Mouse (Mus musculus) kidney, embryonic 15.5 days (tissue): ENCODE measurements at regions not wholly inside any gene's neighbourhood (a gene's known extent, or its start where the extent isn't known, plus 50 kb on each side); places are given as distances from the start of the nearest gene placed in this dataset.

Source experiments
- ATAC-seq: fragments of 200-750 bp; cut with Nextera tagmentation; replicated peaks from 2 replicates; pipeline ENCODE4 v1.8.0; 2017; ENCODE audit warnings: moderate TSS enrichment; ENCODE audit not compliant: low FRiP score
- H3K27ac ChIP-seq: fragments of 300-500 bp; sonication (generic); 2 replicates; pipeline ENCODE4 v1.5.1; 2015; ENCODE audit warnings: mild to moderate bottlenecking, inconsistent platforms
- H3K27me3 ChIP-seq: fragments of 300-500 bp; sonication (generic); 2 replicates; pipeline ENCODE4 v1.6.1; 2015; ENCODE audit warnings: inconsistent platforms
- H3K36me3 ChIP-seq: fragments of 300-500 bp; sonication (generic); 2 replicates; pipeline ENCODE4 v1.6.1; 2015; ENCODE audit warnings: inconsistent platforms
- H3K4me1 ChIP-seq: fragments of 300-500 bp; sonication (generic); 2 replicates; pipeline ENCODE4 v1.6.1; 2015; ENCODE audit warnings: inconsistent platforms
- H3K4me2 ChIP-seq: fragments of 300-500 bp; sonication (generic); 2 replicates; pipeline ENCODE4 v1.6.1; 2015; ENCODE audit warnings: moderate library complexity, mild to moderate bottlenecking, inconsistent platforms
- H3K4me3 ChIP-seq: fragments of 300-500 bp; sonication (generic); replicated peaks from 2 replicates; pipeline ENCODE4 v1.5.1; 2015; ENCODE audit warnings: mild to moderate bottlenecking, inconsistent platforms
- H3K9ac ChIP-seq: fragments of 300-500 bp; sonication (generic); 2 replicates; pipeline ENCODE4 v1.6.1; 2015; ENCODE audit warnings: mild to moderate bottlenecking, inconsistent platforms
- H3K9me3 ChIP-seq: fragments of 300-500 bp; sonication (generic); replicated peaks from 2 replicates; pipeline ENCODE4 v1.6.1; 2016; ENCODE audit warnings: inconsistent platforms
- WGBS: fragments of 180-500 bp; shearing (Covaris S2); methylation state at CpG from one replicate; pipeline ENCODE4 v1.1.7; 2015; ENCODE audit warnings: mixed read lengths; 5-methylcytosine and 5-hydroxymethylcytosine counted together

- Histone ChIP-seq H3K9ac (no peak overlapping the region), H3K27ac (no peak overlapping the region), H3K4me1 (no peaks in the 10 kb centered on the region), H3K27me3 (no peaks in the 10 kb centered on the region), H3K4me3 (no peak overlapping the region), H3K9me3 (no peaks in the 10 kb centered on the region; the same call in 1 of the 2 replicates), H3K36me3 (no peaks in the 10 kb centered on the region), H3K4me2 (no peak overlapping the region)
- ATAC-seq: no peak
- 81% methylated on average over 7 of the region's 7 CpGs for WGBS
These were observed 54.8 kb downstream of the Gm19935 start for GRCm38 (mm10) chr8:90762390-90762789.

- H3K9me3 ChIP-seq: no peaks in the 10 kb centered on the region; the same call in 1 of the 2 replicates
- no peak overlapping the region for H3K4me2 ChIP-seq
- WGBS: 89% methylated on average over 5 of the region's 5 CpGs
- no peak overlapping the region for H3K9ac ChIP-seq
- no peaks in the 10 kb centered on the region for H3K4me1 ChIP-seq
- H3K36me3 ChIP-seq: no peaks in the 10 kb centered on the region
- no peaks in the 10 kb centered on the region for H3K27me3 ChIP-seq
- H3K4me3 ChIP-seq: no peak overlapping the region
- no peak for ATAC-seq
- no peak overlapping the region for H3K27ac ChIP-seq
These were observed 55.2 kb downstream of the Gm19935 start for GRCm38 (mm10) chr8:90761947-90762346.

- H3K4me3 ChIP-seq: no peak overlapping the region
- no peak overlapping the region for H3K4me2 ChIP-seq
- H3K36me3 ChIP-seq: no peaks in the 10 kb centered on the region
- H3K4me1 ChIP-seq: no peaks in the 10 kb centered on the region
- H3K27ac ChIP-seq: no peak overlapping the region
- WGBS: 88% methylated on average over 4 of the region's 4 CpGs
- no peak overlapping the region for H3K9ac ChIP-seq
- H3K27me3 ChIP-seq: no peaks in the 10 kb centered on the region
- ATAC-seq: no peak
- H3K9me3 ChIP-seq: no peaks in the 10 kb centered on the region; the same call in 1 of the 2 replicates
These were observed 55.7 kb downstream of the Gm19935 start for GRCm38 (mm10) chr8:90761446-90761845.

- Histone ChIP-seq H3K4me1 (no peaks in the 10 kb centered on the region), H3K27me3 (no peaks in the 10 kb centered on the region), H3K27ac (no peak overlapping the region), H3K4me3 (no peak overlapping the region), H3K4me2 (no peak overlapping the region), H3K36me3 (no peaks in the 10 kb centered on the region), H3K9ac (no peak overlapping the region), H3K9me3 (no peaks in the 10 kb centered on the region; the same call in 1 of the 2 replicates)
- 72% methylated on average over 9 of the region's 9 CpGs for WGBS
- ATAC-seq: no peak
These were observed 57.7 kb downstream of the Gm19935 start for GRCm38 (mm10) chr8:90759531-90759930.

GRCm38 (mm10) chr8:90755020-90755419 is 62.2 kb downstream of the Gm19935 start:
- 46% methylated on average over 4 of the region's 4 CpGs for WGBS
- Histone ChIP-seq H3K36me3 (no peaks in the 10 kb centered on the region), H3K4me1 (no peaks in the 10 kb centered on the region), H3K4me3 (no peak overlapping the region), H3K9ac (no peak overlapping the region), H3K27me3 (no peaks in the 10 kb centered on the region), H3K9me3 (no peaks in the 10 kb centered on the region), H3K27ac (no peak overlapping the region), H3K4me2 (no peak overlapping the region)
- ATAC-seq: no peak; the same call in 1 of the 2 replicates

GRCm38 (mm10) chr8:90743546-90743945 is 73.6 kb downstream of the Gm19935 start:
- H3K4me1 ChIP-seq: peaks cover 5% of the 10 kb centered on the region; the same call in 1 of the 2 replicates
- no peak overlapping the region for H3K4me3 ChIP-seq
- H3K27me3 ChIP-seq: no peaks in the 10 kb centered on the region
- no peaks in the 10 kb centered on the region for H3K36me3 ChIP-seq
- ATAC-seq: no peak
- no peak overlapping the region for H3K4me2 ChIP-seq
- H3K9ac ChIP-seq: no peak overlapping the region
- H3K9me3 ChIP-seq: no peaks in the 10 kb centered on the region
- H3K27ac ChIP-seq: no peak overlapping the region
- 90% methylated on average over 2 of the region's 2 CpGs for WGBS

GRCm38 (mm10) chr8:90740963-90741733 is 76.0 kb downstream of the Gm19935 start:
- WGBS: 43% methylated on average over 9 of the region's 9 CpGs
- peak; percentile 74 for ATAC-seq
- no peaks in the 10 kb centered on the region for H3K36me3 ChIP-seq

GRCm38 (mm10) chr8:90740302-90740962 is 76.8 kb downstream of the Gm19935 start:
- Histone ChIP-seq H3K9me3 (no peaks in the 10 kb centered on the region), H3K4me1 (peaks cover 5% of the 10 kb centered on the region; the same call in 1 of the 2 replicates), H3K4me2 (no peak overlapping the region), H3K9ac (no peak overlapping the region), H3K27me3 (no peaks in the 10 kb centered on the region), H3K36me3 (no peaks in the 10 kb centered on the region), H3K4me3 (no peak overlapping the region), H3K27ac (no peak overlapping the region)
- no peak for ATAC-seq
- WGBS: 62% methylated on average over 2 of the region's 2 CpGs

More at GRCm38 (mm10) chr8:90740963-90741733, 76.0 kb downstream of the Gm19935 start:
- peaks cover 5% of the 10 kb centered on the region; the same call in 1 of the 2 replicates for H3K4me1 ChIP-seq
- no peak overlapping the region for H3K4me3 ChIP-seq
- H3K9me3 ChIP-seq: no peaks in the 10 kb centered on the region
- no peak overlapping the region for H3K4me2 ChIP-seq
- H3K27me3 ChIP-seq: no peaks in the 10 kb centered on the region
- peak overlapping the region; percentile 33 for H3K27ac ChIP-seq
- H3K9ac ChIP-seq: no peak overlapping the region

- Histone ChIP-seq H3K27ac (no peak overlapping the region), H3K4me1 (no peaks in the 10 kb centered on the region), H3K36me3 (no peaks in the 10 kb centered on the region), H3K9me3 (no peaks in the 10 kb centered on the region), H3K4me3 (no peak overlapping the region), H3K27me3 (no peaks in the 10 kb centered on the region), H3K4me2 (no peak overlapping the region), H3K9ac (no peak overlapping the region)
- WGBS: 33% methylated on average over 1 of the region's 1 CpGs
- no peak for ATAC-seq
These were observed 89.2 kb downstream of the Gm19935 start for GRCm38 (mm10) chr8:90728011-90728410.

- Histone ChIP-seq H3K27ac (no peak overlapping the region), H3K4me1 (no peaks in the 10 kb centered on the region), H3K4me2 (no peak overlapping the region), H3K9ac (no peak overlapping the region), H3K27me3 (no peaks in the 10 kb centered on the region), H3K4me3 (no peak overlapping the region), H3K9me3 (no peaks in the 10 kb centered on the region), H3K36me3 (no peaks in the 10 kb centered on the region)
- no peak for ATAC-seq
- WGBS: 79% methylated on average over 5 of the region's 5 CpGs
These were observed 92.0 kb downstream of the Gm19935 start for GRCm38 (mm10) chr8:90725188-90725587.

- H3K36me3 ChIP-seq: no peaks in the 10 kb centered on the region
- no peaks in the 10 kb centered on the region for H3K4me1 ChIP-seq
- H3K4me2 ChIP-seq: no peak overlapping the region
- no peak overlapping the region for H3K4me3 ChIP-seq
- ATAC-seq: no peak
- no peak overlapping the region for H3K9ac ChIP-seq
- no peak overlapping the region for H3K27ac ChIP-seq
- H3K27me3 ChIP-seq: no peaks in the 10 kb centered on the region
- H3K9me3 ChIP-seq: no peaks in the 10 kb centered on the region
- WGBS: 24% methylated on average over 3 of the region's 3 CpGs
These were observed 100.8 kb downstream of the Gm19935 start for GRCm38 (mm10) chr8:90716436-90716835.

- H3K9me3 ChIP-seq: no peaks in the 10 kb centered on the region
- no peak overlapping the region for H3K9ac ChIP-seq
- no peak overlapping the region for H3K27ac ChIP-seq
- H3K36me3 ChIP-seq: no peaks in the 10 kb centered on the region
- no peak overlapping the region for H3K4me2 ChIP-seq
- no peaks in the 10 kb centered on the region for H3K27me3 ChIP-seq
- ATAC-seq: no peak
- no peaks in the 10 kb centered on the region for H3K4me1 ChIP-seq
- no peak overlapping the region for H3K4me3 ChIP-seq
- WGBS: 20% methylated on average over 5 of the region's 5 CpGs
These were observed 108.7 kb downstream of the Gm19935 start for GRCm38 (mm10) chr8:90708524-90708923.
